Mouse (Mus musculus) thymus, postnatal 14 days (tissue): Measurements from ENCODE around the gene Pam16.

Experiments
- DNase-seq: peaks from one replicate; pipeline ENCODE4 v3.0.0; 2021

Gene Pam16

DNA sequence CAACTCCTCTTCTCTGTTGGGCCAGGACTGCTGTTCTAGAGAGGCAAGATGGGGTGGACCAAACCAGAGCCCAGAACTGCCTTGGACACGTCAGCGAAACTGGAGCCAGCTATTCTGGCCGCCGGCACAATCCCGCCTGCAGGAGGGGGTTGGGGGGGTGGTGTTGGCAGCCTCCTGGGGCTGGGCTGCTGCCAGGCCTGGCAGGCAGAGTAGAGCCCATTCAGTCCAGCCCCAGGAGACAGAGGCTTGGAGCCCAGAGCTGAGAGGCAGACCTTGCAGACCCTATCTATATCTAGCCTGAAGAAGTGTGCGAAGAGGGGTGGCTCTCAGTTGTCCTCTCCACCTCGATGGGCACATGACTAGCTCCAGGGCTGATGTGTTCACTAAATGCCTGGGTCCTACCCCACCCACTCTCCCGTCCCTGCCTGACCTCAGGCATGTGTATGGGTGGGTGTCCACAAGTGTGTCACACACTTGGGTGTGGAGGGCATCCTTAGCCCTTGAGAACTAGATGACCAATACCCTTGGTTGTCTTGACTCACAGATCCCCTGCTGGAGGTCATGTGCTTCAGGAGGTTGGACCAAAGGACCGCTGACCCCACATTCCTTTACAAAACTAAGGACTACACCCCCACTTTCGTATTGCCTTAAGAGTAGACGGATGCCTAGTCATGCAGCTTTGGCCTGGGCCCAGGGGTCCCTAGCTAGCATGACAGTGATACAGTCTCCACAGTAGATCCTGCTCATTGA is 19.1 kb upstream of the Pam16 start:
- DNase-seq: no peak

DNA sequence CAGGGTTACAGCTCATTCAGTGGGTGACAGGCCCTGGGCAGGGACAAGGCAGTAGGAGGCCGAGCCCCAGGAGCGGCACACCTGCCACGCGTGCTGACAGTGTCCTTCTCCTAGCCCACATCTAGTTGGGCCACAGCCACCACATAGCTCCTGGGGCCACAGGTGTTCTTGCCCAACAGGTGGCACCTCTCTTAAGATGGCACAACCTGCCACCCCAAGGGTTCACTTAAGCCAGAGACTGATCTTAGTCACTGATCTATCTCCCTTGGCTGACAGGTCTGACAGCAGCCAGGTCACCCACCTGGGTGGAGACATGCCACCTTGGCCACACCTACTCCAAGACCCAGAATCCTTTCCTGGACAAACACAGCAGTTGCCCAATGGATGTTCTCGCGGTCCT is 18.1 kb upstream of the Pam16 start:
- DNase-seq: no peak

DNA sequence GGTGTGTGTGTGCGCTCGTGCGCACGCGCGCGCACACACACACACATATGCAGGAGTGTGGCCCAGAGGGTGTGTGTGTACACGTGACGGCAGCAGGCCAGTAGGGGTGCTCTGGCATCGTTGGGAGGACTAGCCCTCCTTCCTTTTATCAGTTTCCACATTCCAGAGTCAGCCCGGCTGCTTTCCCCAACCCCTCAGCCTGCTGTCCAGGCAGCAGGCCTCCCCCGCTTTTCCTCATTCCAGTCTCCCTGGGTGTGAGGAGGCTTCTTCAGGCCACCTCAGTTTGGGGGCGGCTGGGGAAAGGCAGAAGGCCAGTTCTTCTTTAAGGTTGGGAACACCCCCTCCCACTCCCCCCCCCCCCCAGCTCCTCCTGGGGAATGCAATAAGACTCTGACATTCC is 17.4 kb upstream of the Pam16 start:
- no peak for DNase-seq

DNA sequence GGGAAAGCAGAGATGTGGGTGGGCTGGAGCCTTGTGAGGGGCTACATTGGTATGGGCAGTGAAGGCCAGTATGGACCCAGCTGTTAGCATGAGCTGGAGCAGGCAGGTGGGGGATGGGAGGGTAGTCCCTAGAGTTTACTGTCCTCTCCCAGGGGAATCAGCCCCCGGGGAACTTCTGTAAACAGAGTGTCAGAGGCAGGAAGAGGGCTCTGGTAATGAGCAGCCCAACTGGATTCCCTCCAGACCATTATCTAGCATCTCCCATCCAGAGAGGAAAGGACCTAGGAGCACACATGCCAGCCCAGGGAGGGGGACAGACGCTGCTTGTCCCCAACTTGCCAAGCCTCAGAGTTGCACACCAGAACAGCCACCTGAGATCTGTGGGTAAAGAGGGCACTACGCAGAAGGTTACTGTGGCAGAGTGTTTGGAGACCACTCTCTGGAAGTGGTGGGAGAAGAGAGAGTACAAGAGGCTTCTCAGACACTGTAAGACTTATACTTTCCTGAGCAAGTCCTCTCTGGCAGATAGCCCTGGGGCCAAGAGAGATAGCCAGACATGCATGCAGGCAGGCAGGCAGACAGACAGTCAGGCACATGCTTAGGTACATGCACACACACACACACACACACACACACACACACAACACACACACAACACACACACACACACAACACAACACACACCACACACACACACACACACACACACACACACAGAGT is 16.5 kb upstream of the Pam16 start:
- no peak for DNase-seq

DNA sequence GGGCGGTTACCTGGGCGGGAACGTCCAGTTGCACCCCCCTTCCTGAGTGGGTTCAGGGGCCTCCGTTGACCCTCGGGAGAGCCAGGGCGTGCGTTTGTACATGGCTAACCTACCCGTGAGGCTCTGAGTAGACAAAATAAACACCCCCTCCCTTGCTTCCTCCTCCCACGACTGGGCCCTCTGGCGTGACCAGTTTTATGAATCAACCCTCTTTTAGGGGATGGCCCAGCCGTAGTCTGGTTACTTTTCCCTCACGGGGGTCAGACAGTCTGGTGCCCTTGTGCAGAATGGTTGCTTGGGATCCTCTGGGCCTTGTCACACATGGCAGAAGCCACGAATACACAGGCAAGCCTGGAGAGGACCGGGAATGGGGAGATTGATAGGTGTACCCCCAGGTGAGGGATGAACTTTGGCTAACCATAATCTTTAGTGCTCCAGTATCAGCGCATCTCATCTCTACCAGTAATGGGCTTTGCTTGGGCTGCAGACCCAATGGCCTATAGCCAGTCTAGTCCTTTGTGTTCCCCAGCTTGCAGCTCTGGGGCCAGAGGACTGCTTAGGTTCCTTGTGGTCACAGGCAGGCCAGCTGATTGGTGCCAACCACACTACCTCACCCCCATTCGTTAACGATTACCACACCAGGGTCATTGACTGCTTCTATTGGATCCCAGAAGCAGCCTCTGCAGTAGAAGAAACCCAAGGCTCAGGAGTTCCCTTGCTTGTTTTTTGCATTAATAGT is 15.6 kb upstream of the Pam16 start:
- DNase-seq: no peak

DNA sequence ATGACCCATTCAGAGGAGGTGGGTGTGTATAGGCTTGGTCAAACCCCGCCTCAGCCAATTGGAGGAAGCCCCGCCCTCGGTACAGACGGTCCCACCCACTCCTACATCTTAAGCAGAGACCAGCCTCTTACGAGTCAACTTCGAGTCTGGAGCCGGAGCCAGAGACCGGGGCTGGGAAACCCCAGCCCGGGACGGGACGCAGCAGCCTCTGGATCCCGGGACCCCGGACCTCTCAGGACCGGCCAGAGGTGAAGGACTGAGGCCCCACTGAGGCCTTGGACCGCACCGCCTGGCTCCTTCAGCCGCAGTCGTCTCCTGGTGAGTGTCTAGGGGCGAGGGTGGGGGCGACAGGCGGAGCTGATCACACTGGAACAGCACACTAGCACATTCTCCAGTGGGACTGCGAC is 15.0 kb upstream of the Pam16 start, which contains the start of the genes Vasn and Dnaja3:
TSS of gene Vasn (plus strand) at position 111 of the 407 bp plus-strand sequence.
TSS of gene Dnaja3 (plus strand) at position 159 of the 407 bp plus-strand sequence.
- DNase-seq: peak; percentile 43

DNA sequence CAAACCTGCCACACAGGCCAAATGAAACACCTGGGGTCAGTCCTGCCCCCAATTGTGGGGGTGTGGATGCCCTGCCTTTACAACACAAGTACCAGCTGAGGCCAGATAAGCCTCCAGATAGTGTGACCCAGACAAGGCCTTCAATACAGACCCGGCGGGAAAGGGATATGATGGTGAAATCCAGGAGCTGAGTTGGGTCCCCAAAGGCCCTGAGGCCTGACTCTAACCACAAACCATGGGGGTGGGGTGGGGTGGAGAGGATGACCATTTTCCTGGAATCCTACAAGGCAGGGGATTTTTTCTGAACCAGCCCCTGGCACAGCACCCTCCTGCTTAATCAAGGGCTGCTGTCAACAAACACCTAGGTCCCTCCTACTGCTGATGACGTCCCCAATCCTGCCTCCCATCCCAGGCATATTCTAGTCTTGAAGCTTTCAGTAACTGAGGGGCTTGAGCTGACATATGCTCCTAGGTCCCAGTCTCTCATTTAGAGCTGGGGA is 14.2 kb upstream of the Pam16 start:
- DNase-seq: no peak

DNA sequence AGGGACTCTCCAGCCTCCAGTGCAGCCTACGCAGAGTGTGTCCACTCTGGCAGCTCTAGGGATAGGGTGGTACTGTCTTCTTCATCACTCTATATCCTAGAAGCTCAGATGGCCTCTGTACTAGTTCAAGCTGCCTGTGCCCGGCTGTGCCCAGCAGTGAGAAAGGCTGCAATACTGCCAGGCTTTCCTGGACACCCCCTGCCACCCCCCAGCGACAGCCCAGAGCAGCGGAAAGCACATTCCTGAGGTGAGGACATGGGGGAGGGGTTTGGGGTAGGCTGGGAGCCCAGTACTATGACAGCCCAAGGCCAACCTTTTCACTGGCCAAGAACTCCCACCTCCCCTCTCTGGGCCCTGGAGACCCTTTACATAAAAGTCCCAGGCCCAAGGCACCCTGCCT is 11.0 kb upstream of the Pam16 start:
- DNase-seq: no peak

DNA sequence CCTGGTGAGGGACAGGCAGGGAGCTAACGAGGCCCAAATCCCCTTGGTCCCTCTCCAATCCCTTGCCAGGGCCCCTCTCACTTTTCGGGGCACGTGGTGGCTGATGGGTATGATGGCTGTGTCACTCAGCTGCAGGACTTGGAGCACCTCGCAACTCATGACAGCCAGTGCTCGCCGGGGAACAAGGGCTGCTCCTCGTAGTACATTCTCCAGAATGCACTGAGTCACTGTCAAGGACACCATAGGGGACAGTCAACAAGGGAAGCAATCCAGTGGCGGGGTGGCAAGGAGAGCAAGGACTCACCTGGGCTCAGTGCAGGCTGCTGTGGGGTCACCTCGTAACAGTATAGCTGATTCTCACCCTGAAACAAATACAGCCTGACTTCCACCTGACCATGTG is 9.9 kb upstream of the Pam16 start:
- DNase-seq: no peak

DNA sequence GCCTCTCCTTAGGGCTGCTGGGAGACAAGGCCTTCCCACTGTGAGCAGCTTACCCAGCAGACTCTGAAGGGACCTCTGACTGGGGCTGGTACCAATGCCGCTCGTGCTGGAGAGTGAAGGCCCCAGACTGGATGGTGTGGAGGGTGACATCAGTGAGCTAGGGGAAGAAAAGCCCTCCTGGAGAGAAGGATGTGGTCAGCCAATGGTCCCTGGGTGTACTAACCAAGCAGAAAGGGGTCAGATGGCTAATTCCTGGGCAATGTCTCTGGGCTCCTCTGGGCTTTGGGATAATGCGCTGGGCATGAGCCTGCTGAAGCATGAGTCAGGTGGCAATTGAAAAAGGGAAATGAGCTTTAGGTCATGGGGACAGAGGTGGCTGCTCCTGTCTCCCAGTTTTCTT is 8.9 kb upstream of the Pam16 start:
- no peak for DNase-seq

DNA sequence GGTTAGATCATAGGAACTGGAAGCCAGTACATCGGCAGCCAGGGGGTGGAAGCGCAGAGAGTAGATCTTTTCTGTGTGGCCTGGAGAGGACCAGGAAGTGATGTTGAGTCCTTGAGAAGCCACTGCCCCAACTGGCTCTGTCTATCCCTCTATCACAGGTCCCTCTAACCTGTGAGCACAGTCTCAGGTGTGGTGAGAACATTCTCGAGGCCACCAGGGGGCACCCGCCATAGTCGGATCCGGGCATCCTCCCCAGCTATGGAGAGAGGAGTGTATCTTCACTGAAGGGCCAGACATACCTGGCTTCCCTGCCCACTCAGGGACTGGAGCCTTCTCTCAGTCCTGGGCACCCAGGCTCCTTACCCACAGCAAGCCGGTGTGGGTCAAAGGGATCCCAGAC is 7.3 kb upstream of the Pam16 start:
- peak; percentile 30 for DNase-seq

DNA sequence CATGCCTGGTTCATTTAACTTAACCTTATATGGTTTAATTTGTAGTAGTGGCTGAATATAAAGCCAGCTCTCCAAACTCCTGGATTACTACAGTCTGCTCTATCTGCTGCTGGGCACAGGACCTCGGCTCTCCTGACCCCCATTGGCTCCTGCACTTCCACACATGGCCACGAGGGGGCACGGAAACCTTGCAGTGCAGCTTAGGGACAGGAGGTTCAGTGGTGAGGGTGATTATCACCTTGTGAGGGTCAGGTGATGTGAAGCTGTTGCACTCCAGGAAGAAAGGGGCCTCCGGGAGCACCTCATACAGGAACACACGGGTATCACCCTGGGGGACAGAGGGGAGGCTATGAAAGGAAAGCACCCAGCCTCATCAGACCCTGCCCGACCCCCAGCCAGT is 5.2 kb upstream of the Pam16 start:
- peak; percentile 87 for DNase-seq

DNA sequence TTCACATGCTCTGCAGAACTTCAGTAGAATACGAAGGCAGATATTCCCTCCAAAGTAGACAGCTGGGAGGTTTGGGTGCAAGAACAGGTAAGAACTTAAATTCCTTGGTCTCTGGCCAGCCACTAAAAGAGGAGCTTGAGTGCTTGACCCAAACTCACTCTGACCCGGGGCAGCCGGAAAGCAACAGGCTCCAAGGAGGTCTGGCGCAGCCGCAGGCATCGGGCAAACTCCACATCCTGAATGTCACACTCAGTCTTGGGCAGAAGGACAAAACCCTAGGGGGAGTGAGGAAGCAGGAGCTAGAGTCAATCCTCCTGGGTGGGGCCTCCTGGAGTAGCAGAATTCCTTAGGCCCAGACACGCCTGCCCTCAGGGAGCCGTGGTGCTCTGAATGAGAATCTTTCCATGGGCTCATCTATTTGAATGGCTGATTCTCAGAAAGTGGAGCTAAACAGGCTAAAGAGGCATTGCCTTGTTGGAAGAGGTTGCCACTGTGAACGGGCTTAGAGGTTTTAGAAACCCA is 4.2 kb upstream of the Pam16 start:
- no peak for DNase-seq

DNA sequence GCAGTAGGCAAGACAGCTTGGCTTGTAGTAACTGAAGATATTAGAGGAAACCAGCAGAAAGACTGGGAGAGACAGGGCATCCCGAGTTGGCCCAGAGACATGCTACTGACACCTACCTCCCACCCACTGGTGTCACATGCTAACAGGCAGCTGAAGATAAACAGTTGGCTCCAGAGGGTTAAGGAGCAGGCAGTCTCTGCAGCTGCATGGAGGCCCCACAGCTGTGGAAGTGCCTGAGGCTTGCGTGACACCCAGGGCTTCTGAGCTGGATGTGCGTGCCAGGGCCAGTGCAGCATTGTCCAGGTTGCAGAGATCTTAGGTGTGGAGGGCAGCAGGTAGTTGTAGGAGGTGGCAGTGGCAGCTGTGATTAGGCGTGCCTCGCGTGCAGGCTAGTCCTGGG is 2.3 kb upstream of the Pam16 start:
- DNase-seq: peak; percentile 4

DNA sequence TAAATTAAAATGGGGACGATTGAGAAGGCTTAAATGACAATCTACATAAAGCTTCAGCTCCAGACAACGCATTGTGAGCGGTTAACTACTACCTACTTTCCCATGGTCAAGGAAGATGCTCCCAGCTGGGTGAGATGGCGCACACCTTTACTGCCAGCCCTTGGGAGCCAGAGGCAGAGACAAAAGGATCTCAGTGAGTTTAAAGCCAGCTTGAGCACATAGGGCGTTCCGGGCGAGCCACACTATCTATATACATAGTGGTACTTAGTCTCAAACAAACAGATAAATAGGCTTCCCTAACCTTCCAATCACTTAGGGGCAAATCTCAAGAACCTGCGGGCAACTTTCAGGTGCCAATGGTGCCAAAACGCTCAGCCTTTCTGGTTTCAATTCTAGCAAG is 714 bp downstream of the Pam16 start:
- no peak for DNase-seq

DNA sequence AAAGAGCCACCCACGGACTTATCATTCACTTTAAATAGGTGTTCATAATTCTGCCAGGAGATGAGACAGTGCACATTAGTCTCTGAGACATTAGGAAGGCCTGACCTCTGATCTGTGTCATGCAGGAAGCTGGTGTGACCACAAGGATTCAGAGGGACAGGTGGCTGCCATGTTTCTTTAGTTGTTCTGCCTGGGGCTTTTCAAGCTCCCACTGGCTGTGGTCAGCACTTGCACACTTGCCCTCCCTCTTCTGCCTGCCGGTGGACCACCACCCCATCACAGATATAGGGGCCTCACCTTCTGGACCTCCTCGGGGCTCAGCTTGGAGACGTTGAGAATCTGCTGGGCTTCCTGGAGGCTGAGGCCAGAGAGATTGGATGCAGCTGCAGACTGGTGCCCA is 8.0 kb downstream of the Pam16 start:
- DNase-seq: no peak

DNA sequence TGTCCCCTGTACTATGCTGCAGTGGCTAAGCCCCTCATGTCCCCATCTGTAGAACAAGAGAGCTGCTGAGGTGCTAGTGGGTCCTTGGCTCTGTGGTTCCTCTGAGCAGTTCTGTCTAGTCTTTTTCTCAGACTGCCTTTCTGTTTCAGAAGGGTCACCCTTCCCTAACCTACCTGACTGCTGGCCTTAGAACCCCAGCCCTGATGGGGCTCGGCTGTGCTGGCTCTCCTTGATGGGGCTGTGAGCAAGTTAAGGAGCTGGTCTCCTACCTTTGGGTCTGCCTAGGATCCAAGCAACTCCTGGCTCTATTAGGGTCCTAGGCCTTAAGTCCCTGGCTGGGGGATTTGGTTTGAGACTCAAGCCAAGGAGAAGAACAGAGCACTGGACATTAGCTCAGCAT is 9.5 kb downstream of the Pam16 start:
- DNase-seq: no peak

DNA sequence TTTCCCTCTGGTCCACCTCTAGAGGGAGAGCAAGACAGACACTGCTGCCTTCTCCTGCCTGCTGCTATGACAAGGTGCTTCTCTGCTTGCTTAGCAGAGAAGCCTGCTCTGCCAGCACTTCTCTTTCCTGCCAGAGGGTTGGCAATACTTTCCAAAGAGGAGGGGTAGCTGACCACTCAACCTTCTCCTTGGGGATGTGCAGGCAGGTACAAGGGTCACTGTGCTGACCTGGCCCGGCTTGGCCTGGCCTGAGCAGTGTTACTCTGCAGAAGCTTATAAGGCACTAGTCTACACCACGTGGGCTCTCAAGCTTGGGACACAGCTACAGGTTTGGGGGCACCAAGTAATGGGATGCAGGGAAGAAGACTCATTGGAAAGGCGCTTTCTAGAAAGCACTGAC is 10.1 kb downstream of the Pam16 start:
- no peak for DNase-seq

DNA sequence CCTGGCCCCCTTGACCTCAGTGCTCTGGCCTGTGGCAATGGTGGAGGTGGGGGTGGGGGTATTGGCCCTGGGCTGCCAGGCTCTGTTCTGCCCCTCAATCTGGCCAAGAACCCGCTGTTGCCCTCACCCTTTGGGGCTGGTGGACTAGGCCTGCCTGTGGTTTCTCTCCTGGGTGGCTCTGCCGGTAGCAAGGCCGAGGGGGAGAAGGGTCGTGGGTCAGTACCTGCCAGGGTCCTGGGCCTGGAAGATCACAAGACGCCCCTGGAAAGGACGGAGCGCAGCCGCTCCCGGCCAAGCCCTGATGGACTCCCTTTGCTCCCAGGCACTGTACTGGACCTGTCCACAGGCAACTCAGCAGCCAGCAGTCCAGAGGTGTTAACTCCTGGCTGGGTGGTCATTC is 11.1 kb downstream of the Pam16 start:
- no peak for DNase-seq

DNA sequence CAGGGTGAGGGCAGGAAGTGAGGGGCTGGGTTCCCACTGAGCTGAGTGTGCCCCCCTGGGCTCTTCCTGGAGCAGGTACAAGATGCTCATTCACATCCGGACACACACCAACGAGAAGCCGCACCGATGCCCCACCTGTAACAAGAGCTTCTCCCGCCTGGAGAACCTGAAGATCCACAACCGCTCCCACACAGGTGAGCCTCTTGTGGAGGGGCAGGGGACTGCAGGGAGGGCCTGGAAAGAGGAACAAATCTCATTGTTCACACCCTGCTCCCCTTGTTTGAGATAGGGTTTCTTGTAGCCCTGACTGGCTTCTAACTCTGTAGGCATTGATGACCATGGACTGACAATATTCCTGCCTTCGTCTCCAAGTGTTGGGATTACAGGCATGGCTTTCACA is 13.1 kb downstream of the Pam16 start:
- no peak for DNase-seq

DNA sequence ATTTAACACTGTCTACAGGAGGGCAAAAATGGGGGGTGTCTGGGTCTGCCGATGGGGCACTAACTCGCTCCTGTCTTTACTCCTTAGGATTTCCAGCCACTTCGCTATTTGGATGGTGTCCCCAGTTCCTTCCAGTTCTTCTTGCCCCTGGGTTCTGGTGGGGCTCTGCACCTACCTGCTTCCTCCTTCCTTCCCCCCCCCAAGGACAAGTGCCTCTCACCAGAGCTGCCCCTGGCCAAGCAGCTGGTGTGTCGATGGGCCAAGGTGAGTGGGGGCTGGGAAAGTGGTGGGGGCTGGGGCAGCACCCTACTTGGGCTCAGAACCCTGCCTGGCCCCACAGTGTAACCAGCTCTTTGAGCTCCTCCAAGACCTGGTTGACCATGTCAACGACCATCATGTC is 13.6 kb downstream of the Pam16 start:
- no peak for DNase-seq

DNA sequence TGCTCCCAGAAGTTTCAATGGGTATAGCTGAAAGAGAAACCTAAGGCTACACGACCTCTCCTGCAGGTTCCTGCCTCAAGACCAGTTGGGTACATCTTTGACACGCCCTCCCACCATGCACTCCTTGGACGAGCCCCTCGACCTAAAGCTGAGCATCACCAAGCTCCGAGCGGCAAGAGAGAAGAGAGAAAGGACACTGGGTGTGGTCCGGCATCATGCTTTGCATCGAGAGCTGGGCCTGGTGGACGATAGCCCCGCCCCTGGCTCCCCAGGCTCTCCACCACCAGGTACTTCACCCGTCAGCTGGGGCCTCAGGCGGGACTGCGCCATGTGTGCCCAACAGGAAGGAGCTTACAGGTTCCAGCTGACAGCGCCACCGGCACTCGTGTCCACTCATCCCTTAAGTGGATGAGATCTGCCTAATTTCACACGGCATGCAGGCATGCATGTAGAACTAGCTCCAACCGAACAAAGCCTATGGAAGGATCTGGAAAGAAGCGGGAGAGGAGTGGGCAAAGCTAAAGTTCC is 16.2 kb downstream of the Pam16 start:
- no peak for DNase-seq
